Mouse (Mus musculus) v-Abl transformed pro-B cells (cell line): ENCODE measurements around the gene Kank2.
"Not testable (repeated sequence)": the region's sequence is repeated elsewhere in the genome, so short reads cannot be mapped to it uniquely, and the experiment has no call there.

ENCODE experiments used
- in situ Hi-C, 2 experiments: fragments of 400-800 bp; cut with MboI; formaldehyde crosslinking; loops; one replicate each; pipeline ENCODE4 v1.15.1; 2025; ENCODE audit not compliant: unreplicated experiment in 2 of 2

Kank2 gene

DNA sequence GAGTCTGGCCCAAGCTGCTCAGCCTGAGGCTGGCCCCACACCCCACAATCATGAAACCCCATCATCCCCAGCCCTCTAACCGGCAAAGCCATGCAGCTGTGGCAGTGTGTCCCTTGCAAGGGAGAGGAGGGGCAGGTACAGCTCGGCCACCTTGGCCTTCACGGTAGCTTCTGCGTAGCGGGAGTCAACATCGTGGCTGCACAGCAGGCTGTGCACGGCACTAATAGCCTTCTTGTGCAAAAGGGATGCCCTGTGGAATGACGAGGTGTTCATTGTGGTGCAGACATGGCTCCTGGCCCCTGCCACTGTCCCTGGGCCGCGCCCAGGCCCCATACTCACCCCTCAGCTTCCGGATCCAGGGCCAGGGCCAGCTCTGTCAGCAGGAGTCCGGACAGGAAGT lies 21.6 kb upstream of the Kank2 start:
- in situ Hi-C loops = no loop called here

DNA sequence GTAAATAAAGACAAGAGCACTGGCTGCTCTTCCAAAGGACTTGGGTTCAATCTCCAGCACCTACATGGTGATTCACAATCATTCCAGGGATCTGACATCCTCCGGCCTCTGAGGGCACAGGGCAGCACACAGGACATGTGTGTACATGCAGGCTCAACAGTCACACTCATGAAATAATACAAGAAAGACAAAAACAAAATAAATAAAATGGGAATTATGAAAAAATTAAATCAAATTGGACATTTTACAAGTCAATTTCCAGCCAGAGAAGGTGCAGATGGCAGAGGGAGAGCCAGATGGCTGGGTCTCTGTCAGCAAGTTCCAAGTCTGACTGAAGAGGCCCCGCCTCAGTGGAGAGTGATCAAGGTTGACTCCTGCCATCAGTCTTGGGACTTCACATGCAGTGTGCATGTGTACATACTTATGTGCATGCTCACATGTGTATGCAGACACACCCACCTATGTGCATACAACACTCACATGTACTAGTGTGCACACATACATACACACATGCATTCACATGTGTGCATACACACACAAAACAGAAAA lies 20.7 kb upstream of the Kank2 start:
- in situ Hi-C loops = no loop called here

DNA sequence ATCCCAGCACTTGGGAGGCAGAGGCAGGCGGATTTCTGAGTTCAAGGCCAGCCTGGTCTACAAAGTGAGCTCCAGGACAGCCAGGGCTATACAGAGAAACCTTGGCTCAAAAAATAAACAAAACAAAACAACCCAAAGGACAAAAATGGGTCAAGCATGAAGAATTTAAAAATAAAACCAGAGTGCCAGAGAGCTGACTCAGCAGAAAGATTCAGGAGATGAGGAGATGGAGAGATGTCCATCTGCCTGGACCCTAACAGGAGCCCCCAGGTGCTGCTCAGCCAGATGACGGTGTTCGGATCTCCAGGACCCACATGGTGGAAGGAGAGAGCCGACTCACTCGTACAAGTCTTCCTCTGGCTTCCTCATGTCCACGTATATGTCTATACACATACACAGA lies 20.0 kb upstream of the Kank2 start:
- in situ Hi-C loops = no loop called here

DNA sequence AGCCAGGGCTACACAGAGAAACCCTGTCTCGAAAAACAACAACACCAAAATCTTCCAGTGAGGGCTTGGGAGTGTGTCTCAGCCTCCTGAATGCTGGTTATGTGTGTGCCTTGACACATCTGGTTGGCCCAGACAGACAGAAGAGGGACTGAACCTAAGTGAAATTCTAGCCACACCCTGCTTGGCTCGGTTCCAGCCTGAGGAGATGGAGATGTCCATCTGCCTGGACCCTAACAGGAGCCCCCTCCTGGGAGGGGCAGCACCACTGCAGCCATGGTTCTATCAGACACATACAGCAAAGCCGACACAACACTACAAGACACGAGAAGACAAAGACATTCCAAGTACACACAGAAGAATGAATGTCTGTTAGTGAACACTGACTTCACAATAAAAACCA lies 19.6 kb upstream of the Kank2 start:
- in situ Hi-C loops = no loop called here

DNA sequence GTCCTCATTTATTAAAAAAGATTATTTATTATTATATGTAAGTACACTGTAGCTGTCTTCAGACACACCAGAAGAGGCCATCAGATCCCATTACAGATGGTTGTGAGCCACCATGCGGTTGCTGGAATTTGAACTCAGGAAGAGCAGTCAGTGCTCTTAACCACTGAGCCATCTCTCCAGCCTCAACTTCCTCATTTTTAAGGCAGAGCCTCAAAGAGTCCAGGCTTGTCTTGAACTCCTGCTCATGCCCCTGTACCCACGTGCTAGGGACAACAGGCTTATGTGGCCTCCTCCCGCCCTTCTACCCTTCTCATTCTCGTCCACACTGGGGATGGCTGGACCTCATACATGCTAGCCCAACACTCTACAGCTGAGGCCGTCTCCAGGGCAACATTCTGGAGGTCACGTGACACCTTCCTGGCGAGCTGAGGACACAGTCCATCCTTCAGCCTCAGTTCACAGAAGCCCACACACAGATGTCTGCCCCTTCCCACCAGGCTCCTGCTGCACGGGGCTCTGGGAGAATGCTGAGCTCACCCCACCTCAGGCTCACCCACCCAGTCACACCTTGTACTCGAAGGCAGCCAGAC lies 18.3 kb upstream of the Kank2 start:
- in situ Hi-C loops = no loop called here

DNA sequence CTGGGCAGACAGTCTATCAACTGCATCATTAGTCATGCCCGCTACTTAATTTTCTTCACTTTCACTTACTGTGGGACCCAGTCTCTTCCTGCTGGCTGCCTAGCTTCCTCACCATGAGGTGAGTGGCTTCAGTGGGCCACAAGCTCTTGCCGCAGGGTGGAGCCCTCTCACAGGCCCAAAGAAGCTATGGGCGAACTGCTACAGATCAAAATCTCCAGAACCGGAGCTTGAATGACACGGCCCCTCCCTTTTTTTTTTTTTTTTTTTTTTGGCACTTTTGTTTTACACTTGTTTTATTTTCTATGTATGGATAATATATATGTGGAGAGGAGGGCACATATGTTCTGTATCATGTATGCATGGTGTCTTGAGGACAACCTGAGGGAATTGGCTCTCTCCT lies 12.6 kb upstream of the Kank2 start:
- in situ Hi-C loops = no loop called here

DNA sequence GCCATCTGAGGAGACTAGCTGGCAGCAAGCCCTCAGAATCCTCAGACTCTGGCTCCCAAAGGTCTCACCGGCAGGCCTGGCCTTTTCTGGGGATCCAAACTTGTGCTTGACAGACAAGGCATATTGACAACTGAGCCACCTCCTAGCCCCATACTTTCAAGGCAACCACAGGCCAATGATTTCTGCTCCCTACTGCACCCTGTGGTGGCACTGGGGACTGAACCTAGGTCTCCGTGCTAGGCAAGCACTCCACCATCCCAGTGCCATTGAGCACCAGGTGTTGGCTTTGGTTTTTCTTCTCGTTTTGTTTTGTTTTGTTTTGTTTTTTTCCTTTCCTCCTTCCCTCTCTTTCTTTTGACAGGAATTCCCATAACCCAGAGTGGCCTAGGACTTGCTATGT lies 10.0 kb upstream of the Kank2 start:
- in situ Hi-C loops = no loop called here

DNA sequence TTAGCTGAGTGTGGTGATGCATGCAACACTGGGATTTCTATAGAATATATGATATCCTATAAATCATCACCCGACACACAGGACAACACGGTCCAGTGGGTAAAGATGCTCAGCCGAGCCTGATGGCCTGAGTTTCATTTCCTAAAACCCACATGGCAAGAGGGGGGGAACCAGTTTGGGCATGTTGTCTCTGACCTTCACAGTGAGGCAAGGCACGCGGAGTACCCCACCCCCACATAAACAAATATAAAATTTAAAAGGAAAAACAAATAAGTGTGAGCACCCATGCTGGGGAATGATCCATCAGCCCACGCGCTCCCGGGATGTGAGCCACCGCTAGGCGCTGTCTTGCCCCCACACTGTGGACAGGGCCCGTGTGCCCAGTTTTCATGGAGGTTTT lies 8.4 kb upstream of the Kank2 start:
- in situ Hi-C loops = no loop called here

DNA sequence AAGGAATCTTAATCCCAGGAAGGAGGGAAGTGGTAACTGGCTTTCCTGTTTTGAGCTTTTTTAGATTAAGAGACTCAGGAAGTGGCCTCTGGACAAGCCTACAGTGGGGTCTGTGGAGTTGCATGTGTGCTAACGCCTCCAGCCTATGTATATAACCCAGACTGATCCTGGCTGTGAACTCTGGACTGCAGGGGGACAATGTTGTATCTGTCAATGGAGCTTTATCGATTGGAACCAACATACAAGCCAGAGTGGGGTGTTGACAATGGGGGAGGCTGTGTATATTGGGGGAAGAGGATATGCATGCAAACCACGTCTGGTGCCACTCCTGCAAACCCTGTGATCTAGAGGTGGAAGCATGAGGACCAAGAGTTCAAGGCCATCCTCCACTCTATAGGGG lies 7.8 kb upstream of the Kank2 start:
- in situ Hi-C loops = no loop called here

DNA sequence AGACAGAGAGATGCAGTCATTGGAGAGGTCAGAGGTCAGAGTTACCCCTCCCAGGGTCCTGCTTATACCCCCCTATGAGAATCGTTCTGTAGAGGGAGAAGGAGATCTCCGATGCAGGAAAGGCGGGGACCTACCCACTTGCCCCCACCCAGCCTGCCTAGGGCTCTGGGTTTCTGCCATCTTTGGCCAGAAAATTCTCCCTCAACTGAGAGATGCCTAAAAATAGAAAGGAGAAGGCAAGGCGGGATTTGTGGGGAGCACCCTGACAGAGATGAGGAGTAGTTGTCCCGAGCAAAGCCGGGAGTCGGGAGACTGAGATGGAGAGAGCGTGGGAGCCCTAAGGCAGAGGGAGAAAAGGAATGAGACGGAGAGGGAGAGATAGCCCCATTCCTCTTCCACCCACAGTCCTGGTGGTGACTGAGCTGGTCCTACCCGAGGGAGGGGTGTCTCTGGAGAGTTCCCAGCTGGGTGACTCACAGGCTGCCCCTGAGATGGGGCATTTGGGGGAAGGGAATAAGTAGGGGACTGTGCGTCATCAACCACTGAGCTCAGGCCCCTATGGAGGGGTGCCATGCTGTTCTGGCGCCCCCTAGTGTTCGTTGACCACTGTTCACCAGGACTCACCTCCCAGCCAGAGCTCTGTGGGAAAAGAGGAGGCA lies 5.6 kb upstream of the Kank2 start:
- in situ Hi-C loops = loop anchor here (5.0 kb wide), 2 partner anchors 117 to 202 kb away; no protein-coding TSS in a partner anchor

DNA sequence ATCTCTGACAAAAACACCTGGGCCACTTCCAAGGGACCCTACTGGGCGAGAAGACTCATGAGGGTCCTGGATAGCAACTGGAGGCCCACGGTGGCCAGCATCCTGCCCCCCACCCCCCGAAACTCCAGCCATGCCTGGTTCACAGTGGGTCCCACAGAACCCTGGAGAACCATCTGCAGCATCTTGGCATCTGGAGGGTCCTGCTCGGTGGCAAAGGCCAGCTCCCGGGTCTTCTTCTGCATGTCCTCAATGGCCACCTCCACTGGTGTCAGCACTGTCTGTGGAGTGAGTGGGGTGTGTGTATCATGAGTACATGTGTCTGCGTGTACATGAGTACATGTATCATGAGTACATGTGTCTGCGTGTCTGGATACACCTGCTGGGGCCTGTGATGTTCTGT lies 3.0 kb upstream of the Kank2 start:
- in situ Hi-C loops = loop anchor here (5.0 kb wide), 2 partner anchors 114 to 199 kb away; no protein-coding TSS in a partner anchor

DNA sequence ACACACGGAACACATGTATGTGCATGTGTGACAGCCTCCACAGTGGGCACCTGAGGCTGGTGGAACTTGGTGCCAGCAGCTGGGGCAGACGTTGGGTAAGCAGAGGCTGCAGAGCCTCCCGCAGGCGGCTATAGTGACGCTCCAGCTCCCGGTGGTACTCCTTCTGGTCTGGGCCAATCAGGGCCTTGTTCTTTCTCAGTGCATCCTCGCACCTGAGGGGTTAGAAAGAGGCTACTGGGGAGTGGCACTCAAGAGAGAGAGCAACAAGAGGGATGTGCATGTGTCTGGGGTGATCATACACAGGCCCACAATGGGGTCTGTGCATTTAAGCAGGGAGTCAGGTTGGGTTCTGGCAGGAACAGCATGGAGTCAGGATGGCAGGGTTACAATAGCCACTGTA lies 2.6 kb upstream of the Kank2 start:
- in situ Hi-C loops = loop anchor here (5.0 kb wide), 2 partner anchors 114 to 199 kb away; no protein-coding TSS in a partner anchor

DNA sequence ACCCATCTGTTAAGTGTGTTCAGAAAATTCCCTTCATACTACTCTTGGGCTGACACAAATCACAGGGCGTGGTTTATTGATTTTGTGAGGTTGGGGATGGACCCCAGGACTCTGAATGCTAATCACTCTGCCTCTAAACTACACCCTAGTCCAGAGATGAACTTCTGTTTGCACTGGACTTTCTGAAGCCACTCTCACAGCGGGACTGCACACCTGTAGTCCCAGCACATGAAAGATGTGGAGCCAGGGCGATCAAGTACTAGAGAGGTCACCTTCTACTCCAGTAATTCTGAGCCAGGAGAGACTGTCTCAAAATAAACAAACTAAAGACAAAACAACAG lies 436 bp upstream of the Kank2 start:
- in situ Hi-C loops = no loop called here

DNA sequence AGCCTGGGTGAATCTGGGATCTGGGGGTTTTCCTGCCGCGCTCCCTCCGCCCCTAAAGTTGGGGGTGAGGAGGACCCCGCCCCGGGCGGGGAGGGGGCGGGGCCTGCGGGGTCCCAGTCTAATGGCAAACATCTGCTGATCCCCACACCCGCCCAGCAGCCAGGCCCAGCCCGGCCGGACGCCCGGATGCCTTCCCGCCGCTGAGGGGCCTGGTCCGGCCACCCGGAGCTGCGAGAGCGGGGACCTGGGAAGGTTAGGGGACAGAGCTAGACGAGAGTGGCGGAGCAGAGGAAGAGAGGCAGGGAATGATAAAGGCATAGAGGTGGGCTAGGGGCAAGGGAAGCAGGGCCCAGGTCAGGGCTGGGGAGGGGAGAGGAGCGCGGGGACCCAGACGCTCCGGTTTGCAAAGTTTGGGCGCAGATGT lies 611 bp downstream of the Kank2 start:
- in situ Hi-C loops = no loop called here

DNA sequence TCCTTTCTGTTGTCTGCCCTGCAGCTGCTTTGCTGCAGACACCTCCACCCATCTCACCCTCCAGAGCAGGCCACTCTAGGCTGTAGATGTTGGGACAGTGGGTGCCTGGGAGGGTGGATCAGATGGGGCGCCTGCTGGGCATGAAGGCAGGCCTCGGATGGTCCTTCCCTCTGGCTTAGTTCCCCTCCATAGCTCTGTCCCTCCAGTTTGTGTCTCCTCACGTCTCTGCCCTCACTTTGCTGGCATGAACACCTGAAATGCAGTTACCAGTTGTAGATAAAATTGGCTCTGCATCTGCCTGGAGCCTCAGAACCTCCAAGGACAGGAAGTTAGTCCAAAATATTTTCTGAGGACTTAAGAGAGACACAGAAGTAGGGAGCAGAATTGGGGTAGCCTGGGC lies 1.6 kb downstream of the Kank2 start:
- in situ Hi-C loops = no loop called here

DNA sequence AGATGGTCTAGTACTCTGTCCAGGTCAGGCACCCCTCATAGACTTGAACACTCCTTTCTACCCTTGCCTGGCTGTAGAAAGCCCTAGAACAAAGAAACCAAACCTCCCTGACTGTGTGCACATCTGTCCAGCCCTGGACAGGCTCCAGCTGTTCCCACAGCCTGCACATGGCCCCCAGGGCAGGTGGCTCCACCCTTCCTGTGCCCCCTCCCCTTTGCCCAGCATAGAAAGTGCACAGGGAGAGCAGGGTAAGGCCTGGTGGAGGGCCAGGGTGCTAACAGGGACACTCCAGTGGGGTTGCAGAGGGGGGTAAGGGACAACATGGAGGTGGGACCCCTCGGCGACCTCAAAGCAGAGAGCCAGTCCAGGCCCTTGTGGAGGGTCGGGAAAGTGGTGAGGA lies 2.3 kb downstream of the Kank2 start:
- in situ Hi-C loops = no loop called here

DNA sequence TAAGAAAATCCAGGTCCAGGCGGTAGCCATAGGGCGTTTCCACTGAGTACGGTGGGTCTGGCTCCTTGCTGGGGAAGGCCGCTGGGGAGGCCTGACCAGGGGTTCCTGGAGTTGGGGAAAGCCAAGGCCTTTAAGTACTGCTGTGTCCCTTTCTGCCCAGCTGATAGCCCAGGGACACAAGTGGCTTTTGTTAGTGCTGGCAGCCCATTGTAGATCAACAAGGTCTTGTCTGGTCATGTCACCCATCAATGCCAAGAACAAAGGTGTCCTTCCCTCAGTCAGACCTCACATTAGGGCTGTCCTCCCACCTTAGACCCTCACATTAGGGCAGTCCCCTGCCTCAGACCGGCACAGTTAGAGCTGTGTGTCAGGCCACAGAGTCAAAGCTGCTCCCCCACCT lies 3.0 kb downstream of the Kank2 start:
- in situ Hi-C loops = no loop called here

DNA sequence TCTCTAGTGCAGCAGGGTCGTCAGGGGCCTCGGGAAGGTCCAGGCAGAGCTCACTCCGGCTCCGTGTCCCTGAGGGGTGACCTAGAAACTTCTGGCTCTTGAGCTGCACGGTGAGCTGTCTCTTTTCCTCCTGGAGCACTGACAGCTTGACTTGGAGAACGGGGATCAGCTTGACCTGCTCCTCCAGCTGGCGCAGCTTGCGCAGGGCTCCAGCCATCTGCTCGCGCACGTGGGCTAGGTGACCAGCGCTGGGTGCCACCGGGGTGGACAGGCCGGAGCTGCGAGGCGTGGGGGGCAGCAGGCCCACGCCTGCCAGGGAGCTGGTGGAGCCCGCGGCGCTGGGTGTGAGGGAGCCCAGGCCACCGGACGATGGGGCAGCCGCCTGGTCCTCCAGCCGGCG lies 3.6 kb downstream of the Kank2 start:
- in situ Hi-C loops = no loop called here

DNA sequence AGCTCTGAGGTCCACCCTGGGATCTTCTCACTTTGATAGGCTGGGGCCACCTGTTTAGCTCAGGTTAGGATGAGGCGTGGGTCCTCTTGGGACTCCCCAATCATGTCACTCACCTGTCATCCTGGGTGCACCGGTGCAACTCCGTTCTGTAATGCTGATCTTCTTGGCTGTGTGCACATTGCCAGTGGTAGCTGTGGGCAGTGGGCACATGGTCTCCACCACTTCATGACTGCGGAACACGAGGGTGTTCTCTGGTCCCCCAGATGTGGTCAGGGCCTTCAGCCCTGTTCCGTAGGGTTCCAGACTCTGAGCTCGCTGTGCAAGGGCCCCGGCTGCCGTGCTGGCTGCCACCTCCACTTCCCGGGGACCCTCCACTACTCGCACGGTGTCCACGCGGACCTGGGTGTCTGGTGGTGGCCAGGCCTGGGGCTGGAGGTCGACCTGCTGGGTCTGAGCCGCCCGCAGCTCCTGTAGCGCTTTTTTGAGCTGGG lies 4.2 kb downstream of the Kank2 start:
- in situ Hi-C loops = no loop called here

DNA sequence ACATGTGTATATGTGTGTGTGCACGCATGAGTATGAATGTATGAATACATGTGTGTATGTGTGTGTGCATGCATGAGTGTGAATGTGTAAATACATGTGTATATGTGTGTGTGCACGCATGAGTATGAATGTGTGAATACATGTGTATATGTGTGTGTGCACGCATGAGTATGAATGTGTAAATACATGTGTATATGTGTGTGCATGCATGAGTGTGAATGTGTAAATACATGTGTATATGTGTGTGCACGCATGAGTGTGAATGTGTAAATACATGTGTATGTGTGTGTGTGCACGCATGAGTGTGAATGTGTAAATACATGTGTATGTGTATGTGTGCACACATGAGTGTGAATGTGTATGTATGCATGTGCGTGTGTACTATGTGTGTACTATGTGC lies 5.0 kb downstream of the Kank2 start:
- in situ Hi-C loops = not testable (repeated sequence)

DNA sequence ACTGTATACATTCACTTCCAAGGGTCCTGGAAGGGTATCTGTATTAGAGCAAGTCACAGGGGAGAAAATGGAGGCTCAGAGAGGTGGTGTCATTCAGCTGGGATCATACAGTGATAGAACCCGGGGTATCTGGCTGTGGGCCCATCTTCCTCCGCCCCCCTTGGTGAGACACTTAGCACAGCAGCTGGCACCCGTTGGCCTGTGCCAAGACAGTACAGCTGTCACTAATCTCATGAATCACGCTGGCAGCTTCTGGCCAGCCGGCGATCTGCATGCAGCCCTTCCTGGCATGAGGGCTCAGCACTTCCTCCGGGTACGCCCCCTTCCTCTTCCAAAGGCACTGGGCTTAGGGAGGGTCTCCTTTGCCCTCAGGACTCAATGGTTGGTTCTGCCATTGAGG lies 5.9 kb downstream of the Kank2 start:
- in situ Hi-C loops = no loop called here

DNA sequence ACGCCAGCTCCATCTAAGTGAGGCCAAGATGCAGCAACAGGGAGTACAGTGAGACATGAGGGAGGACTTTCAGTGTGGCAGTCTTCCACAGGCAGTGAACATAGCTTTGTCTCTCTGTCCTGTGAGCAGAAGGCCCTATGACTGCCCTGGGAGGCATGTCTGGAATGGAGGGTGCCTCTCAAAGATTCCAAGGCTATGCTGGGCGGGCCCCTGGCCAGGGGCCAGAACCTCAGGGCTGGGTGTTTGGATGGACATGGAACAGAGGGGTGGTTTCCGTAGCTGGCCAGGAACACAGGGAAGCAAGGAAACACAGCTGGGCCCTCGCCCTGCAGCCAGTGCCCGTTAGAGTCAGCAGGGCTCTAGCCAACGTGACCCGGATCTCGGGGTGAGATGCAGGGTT lies 6.7 kb downstream of the Kank2 start:
- in situ Hi-C loops = no loop called here
